Mouse (Mus musculus) mouse embryonic stem cell (cell line): ENCODE data around the gene Lrrc56.

Experiments used
- in situ Hi-C, 2 experiments: fragments of 300-500 bp; cut with MboI; formaldehyde crosslinking; loops; 1 replicate in 1 of 2; 3 replicates in 1 of 2; pipeline ENCODE4 v1.14.3; 2019 to 2020; ENCODE audit warnings: low sequenced_read_pairs in 2 of 2, low pct_unique_long_range_greater_than_20kb in 1 of 2, mixed read lengths in 1 of 2; ENCODE audit not compliant: unreplicated experiment in 1 of 2

The Lrrc56 gene

GRCm38 (mm10) chr7:141213133-141213532 is 19.2 kb downstream of the Lrrc56 start:
- in situ Hi-C loops = no loop called here

GRCm38 (mm10) chr7:141213605-141214235 is 19.8 kb downstream of the Lrrc56 start, which contains the start of gene Lmntd2:
Lmntd2 (minus strand) TSS chr7:141214080.
- in situ Hi-C loops = no loop called here

GRCm38 (mm10) chr7:141214310-141214709 is 20.4 kb downstream of the Lrrc56 start:
- in situ Hi-C loops = no loop called here

GRCm38 (mm10) chr7:141215101-141215879 is 21.3 kb downstream of the Lrrc56 start, which contains the start of gene Rassf7:
Rassf7 (plus strand) TSS chr7:141215860.
- in situ Hi-C loops = no loop called here

- in situ Hi-C loops = no loop called here
Observed at GRCm38 (mm10) chr7:141215880-141216733, 22.1 kb downstream of the Lrrc56 start.

- in situ Hi-C loops = no loop called here
Observed at GRCm38 (mm10) chr7:141216894-141217293, 22.9 kb downstream of the Lrrc56 start.

GRCm38 (mm10) chr7:141217343-141218013 is 23.5 kb downstream of the Lrrc56 start:
- in situ Hi-C loops = no loop called here

- in situ Hi-C loops = no loop called here
Observed at GRCm38 (mm10) chr7:141218141-141218540, 24.2 kb downstream of the Lrrc56 start.

- in situ Hi-C loops = no loop called here
Observed at GRCm38 (mm10) chr7:141218557-141219133, 24.7 kb downstream of the Lrrc56 start.

- in situ Hi-C loops = no loop called here
Observed at GRCm38 (mm10) chr7:141219558-141220099, 25.7 kb downstream of the Lrrc56 start.

- in situ Hi-C loops = no loop called here
Observed at GRCm38 (mm10) chr7:141220377-141220776, 26.4 kb downstream of the Lrrc56 start.

- in situ Hi-C loops = no loop called here
Observed at GRCm38 (mm10) chr7:141221249-141222125, 27.5 kb downstream of the Lrrc56 start.

- in situ Hi-C loops = no loop called here
Observed at GRCm38 (mm10) chr7:141222126-141222467, 28.1 kb downstream of the Lrrc56 start.

GRCm38 (mm10) chr7:141222696-141223215 is 28.8 kb downstream of the Lrrc56 start:
- in situ Hi-C loops = no loop called here

- in situ Hi-C loops = no loop called here
Observed at GRCm38 (mm10) chr7:141226535-141226934, 32.6 kb downstream of the Lrrc56 start.

- in situ Hi-C loops = no loop called here
Observed at GRCm38 (mm10) chr7:141227796-141228195, 33.8 kb downstream of the Lrrc56 start.
